Mouse (Mus musculus) gastrocnemius, adult 18-20 months (tissue): ENCODE data around the gene Brinp1. TPM values are rescaled to one million over a fixed set of nuclear protein-coding genes. Genes with fewer than 3 reads are reported as not detected.

Experiments
- DNase-seq: peaks from one replicate; pipeline ENCODE4 v3.0.0; 2021; ENCODE audit warnings: low spot score
- long read RNA-seq, 2 experiments: library from polyadenylated mRNA; stranded (forward); transcript quantifications; one replicate each; pipeline ENCODE4 v2.0.0; 2021
- total RNA-seq, 2 experiments: library from RNA; stranded (reverse); gene quantifications; 2 replicates each; pipeline ENCODE4 v1.2.3; 2021

The Brinp1 gene
- not detected for total RNA-seq
- long read RNA-seq, experiment 1, result 0 reads
- long read RNA-seq, experiment 2, result 0 reads

GRCm38 (mm10) chr4:68954322-68954901 lies at the start of gene Brinp1:
Gene Brinp1, minus strand, starts transcription at chr4:68954397.
- no peak for DNase-seq

- DNase-seq, result no peak
Measured at GRCm38 (mm10) chr4:68957265-68957664, 3.1 kb upstream of the Brinp1 start.

- DNase-seq, result no peak
Measured at GRCm38 (mm10) chr4:68955621-68956020, 1.4 kb upstream of the Brinp1 start.

- DNase-seq, result no peak
Measured at GRCm38 (mm10) chr4:68953667-68954321, 403 bp downstream of the Brinp1 start.

GRCm38 (mm10) chr4:68953131-68953551 lies 1.1 kb downstream of the Brinp1 start:
- no peak for DNase-seq

DNA sequence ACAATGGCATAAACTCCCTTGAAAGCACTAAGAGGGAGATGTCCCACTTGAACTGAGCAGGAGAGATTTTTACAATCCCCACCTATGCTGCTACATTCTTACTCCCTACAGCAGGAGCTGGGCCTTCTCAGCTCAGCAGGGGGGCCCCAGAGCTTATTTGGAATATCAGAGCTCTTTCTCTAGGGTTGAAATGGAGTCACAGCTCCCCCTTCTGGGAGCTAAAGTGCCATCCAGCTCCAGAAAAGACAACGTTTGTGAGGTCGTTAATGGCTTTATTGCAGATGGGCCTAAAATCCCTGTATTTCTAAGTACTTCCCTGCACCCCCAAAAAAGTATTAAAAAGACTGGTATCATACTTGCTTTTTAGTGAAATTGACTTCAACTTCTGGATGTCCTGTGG lies 3.6 kb downstream of the Brinp1 start:
- DNase-seq, result no peak

DNA sequence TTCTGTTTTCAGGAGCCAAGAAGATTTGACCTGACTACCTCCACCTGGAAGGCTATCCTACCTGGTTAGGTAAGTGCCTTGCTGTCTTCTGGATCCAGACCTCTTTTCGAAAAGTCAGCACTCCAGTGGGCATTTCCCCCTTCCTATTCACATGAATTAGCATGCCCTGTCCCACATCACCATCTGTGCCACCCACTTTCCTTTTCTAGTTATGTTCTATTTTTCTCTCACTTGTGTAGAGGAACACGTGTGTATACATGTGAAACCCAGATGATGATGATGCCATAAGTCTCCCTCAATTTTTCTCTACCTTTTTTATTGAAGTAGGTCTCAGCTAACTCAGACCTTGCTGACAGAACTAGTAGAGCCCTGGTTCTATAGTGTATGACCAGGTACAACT lies 11.3 kb downstream of the Brinp1 start:
- DNase-seq, result no peak

DNA sequence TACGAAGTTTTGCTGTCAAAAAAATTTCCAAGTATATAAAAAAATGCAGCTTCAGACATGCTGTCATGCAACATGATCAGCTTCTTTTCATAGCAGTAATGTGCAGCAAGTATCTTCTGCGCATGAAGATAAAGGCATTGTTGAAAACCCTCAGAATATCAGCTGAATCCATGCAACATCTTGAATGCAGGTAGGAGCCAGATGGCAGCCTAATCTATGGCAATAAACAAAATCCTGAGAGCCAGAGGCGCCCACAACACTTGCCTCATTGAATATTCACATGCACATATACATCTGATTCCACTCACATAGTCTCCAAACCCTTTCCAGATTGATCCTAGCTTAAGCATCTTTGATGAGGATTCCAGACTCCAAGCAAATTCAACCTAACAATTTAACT lies 24.2 kb downstream of the Brinp1 start:
- DNase-seq, result no peak

- no peak for DNase-seq
Measured at GRCm38 (mm10) chr4:68926091-68926490, 28.1 kb downstream of the Brinp1 start.

- no peak for DNase-seq
Measured at GRCm38 (mm10) chr4:68922944-68923343, 31.3 kb downstream of the Brinp1 start.

DNA sequence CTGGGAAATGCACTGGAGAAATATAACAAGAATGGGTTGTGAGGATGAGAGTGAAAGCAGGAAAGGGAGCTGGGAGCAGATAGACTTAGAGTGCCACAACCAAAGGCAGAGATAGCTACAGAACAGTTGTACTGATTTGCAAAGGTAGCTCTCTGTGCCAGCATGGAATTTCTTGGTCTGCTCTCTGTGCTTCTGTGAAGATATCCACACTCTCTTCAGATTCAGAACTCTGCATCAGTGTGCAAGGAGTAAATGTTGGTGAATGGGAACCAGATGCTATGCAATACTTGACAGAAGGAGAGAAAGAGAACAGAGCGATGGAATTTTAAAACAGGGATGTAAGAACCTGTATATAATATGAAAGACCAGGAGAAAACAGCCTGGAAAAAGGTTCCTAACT lies 31.7 kb downstream of the Brinp1 start:
- no peak for DNase-seq

DNA sequence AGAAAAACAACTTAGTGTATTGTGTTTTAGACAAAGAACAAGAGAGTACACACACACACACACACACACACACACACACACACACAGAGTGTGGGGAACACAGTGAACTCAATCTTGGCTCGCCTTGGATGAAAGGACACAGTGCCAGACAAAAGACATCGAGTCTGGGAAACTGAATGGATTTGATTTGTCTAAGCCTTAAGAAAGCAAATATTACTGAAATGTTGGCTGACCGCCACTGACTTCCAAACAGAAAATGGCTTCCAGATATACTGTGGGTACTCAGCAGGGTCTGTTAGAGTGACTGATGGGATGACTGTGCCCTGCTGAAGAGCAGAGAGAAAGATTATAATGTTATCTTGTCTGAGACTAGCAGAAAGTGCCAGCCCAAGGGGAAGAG lies 34.1 kb downstream of the Brinp1 start:
- DNase-seq, result no peak

DNA sequence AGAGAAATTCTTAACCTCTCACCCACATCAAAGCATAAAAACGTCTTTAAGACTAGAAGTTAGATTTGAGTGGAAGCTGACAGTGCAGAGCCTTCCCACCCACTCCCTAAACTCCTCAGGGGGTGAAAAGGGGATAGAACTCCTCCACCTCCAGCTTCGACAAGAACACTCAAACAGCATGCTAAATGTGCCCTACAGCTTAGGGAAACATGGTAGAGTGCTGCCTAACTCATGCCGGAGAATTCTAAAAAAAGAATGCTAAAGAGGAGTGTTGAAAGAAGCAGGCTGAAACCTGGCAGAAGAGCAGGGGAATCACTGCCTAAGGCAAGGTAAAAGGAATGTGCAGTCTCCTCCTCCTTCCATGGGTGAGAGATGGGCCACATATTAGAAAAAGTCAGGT lies 43.3 kb downstream of the Brinp1 start:
- no peak for DNase-seq

- DNase-seq, result no peak
Measured at GRCm38 (mm10) chr4:68906417-68907210, 47.6 kb downstream of the Brinp1 start.

DNA sequence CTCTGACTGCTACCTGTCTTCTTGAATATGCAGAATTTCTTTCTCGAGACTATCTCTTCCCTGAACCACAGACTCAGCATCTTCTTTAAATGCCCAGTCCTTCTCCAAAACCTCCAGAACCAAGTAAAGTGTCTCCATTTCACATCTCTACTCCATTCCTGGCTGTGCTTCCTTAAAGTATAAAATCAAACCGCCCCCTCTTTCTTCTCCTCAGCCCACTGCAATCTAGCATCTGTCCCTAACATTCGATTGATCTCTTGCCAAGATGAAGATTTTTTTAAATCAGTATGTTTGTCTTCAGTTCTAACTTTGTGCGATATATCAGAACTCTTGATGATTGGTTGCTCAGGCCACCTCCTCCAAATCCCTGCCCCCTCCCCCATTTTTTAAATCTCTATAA lies 63.7 kb downstream of the Brinp1 start:
- no peak for DNase-seq

DNA sequence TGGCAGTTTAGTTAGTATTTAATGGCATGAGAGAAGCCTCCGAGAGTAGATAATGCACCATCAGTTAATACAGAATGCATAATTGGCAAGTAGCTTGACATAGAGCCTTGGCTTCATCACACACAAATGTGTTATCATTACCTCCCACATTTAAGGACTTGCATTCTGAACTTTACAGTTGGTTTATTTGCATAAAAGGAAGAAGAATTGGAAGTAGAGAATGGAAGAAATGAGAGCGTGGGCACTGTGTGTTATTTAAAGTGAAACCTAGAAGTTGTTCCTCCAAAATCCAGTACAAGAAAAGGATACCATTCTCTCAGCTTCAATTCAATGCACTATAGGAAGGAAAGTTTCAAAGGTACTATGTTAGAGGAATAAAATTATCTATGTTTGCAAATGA lies 67.9 kb downstream of the Brinp1 start:
- no peak for DNase-seq

DNA sequence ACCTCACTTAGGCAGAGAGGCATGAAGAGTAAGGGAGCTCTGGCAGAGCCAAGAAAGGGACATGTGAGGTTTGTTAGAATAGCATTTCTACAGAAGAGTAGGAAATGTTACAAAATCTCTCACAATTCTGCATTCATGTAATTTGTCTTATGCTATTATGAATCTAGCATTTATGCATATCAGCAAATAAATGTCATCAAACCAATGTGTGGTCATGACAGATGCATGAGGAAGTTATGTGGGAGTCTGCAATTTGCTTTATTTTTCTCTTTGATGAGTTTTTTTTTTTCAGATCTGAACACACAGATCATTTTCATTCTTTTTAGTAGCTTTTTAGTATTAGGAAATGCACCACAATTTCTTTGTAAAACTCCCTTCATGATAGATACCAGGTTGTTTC lies 82.2 kb downstream of the Brinp1 start:
- no peak for DNase-seq

- DNase-seq, result no peak
Measured at GRCm38 (mm10) chr4:68865135-68865767, 88.9 kb downstream of the Brinp1 start.

DNA sequence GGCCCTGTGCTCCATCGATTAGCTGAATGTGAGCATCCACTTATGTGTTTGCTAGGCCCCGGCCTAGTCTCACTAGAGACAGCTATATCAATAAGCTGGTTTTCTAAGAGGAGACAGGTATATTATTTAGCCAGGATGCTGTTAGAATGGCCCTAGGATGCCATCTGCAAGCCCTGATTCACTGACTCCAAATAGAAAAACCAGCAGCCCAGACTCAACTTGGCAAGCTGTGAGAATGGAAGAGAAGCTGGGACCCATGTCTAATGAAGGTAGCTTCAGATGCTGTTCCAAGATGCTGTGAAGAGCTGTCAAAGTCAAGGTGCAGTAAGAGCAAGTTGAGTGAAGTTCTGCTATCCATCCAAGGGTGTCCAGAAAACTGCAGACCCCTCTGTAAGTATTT lies 89.5 kb downstream of the Brinp1 start:
- no peak for DNase-seq

GRCm38 (mm10) chr4:68856868-68857267 lies 97.3 kb downstream of the Brinp1 start:
- no peak for DNase-seq

DNA sequence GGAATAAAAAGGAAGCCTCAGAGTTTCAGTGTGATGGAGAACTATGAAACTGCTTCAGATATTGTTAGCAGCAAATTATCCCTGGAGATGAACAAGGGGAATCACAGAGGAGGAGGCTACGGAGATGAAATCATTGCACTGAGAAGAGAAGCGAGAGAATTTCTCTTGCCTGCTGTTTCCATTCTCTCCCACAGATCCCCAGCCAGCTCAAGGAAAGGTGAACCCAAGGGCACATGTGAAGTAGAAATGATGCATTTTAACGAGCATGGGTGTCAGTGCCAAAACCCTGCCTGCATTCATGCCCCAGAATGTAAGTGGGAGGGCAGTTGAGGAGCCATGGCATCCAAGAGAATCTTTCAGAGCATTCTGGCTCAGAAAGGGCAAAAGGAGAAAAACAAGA lies 104.5 kb downstream of the Brinp1 start:
- no peak for DNase-seq

GRCm38 (mm10) chr4:68846976-68847375 lies 107.2 kb downstream of the Brinp1 start:
- DNase-seq, result no peak
